Mouse (Mus musculus) c-Kit-positive CD71-negative TER-119-negative erythroid progenitor cells, embryonic 14.5 days (primary cell): ENCODE results near the gene Gm14496.
"Not testable (repeated sequence)": the region's sequence is repeated elsewhere in the genome, so short reads cannot be mapped to it uniquely, and the experiment has no call there.

Source experiments
- DNase-seq: peaks from one replicate; pipeline ENCODE4 v3.0.0-alpha.2; 2013; ENCODE audit warnings: low read depth

Gm14496 gene

DNA sequence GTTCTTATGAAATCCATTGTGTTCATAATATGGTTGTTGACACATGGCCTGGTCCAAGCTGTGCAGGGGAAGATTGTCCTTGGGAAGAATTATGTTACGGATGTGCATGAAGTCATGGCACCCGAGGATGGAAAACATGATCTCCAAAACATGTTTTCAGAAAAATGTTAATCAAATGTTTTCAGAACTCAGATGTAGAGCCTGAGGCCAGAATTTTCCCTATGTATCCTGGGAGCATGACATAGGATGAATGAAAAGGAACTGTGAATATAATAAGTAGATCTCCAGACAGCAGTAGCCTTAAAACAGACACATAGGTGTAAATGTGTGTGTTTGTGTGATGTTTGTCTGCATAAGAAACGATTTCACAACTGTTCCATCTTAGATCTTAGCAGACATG is at the start of gene Gm14496:
Gm14496 (plus strand) TSS at position 301 of the 400 bp plus-strand sequence.
- DNase-seq, result no peak

DNA sequence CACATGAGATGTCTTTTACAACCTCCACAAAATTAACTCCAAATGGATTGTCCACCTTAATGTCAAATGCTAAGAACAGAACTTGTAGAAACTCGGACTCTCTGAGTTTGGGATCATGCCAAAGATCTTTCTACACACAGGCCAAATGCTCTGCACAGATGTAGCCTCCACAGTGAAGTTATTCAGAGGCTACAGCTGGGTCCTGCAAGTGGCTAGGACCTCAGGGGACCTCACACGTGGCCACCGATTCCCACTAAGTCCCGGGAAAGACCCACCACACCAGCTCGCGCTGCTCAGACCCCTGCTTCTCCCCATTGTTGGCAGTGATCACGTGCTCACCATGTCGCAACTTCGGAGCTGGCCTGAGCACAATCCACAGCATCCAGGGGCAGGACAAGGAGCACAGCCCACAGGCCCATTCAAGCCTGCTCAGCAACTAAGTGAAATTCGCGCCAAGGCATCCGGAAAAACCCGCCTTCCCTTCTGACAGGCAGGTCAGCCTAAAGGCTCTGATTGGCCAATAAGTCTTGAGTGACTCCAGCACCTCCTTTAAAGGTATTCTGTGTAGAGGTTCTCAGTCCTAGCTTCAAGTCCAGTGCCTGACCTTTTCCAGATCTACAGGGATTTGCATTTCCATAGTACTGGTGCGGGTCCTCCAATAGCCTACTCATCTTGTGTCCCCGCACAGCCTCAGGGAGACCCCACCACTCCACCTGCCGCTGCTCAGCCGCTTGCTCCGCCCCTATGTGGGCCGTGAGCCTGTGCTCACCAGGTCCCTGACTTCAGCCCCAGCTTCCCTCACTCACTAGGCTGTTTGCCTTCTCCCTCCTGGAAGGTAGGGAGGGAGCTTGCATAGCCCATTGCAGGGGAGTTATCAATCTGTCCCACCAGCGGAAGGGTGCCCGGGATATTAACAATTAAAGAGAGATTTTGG is 37.9 kb upstream of the Gm14496 start:
- not testable (repeated sequence) for DNase-seq

DNA sequence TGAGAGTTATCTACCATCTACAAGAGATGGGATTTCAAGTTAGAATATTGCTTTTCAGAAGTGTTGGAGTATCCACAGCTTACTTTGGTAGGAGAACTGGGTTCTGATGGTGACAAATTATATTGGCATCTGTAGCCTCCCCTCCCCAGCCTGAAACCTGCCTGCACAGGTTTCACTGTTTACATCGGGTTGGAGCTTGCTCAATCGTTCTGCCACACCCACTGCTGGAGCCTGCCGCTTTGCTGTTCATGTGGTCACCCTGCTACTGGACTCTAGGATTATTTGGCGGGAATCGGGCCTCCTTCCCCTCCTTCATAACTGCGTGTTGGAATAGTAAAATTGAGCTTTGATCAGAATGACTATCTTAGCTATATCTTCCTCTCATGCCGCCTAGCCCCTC is 22.5 kb upstream of the Gm14496 start:
- DNase-seq, result no peak

DNA sequence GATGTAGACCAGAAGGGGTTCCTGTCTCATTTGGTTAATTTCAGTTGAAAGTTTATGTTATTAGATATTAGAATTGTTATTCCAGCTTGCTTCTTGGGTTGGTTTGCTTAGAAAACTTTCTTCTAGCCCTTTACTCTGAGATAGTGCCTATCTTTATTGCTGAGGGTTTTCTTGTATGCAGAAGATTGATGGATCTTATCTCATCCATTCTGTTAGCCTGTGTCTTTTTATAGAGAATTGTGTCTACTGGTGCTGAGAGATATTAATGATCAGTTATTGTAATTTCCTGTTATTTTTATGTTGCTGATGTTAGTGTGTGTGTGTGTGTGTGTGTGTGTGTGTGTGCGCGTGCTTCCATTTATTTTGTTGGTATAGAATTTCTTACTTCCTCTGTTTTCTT is 21.7 kb upstream of the Gm14496 start:
- DNase-seq, result no peak

DNA sequence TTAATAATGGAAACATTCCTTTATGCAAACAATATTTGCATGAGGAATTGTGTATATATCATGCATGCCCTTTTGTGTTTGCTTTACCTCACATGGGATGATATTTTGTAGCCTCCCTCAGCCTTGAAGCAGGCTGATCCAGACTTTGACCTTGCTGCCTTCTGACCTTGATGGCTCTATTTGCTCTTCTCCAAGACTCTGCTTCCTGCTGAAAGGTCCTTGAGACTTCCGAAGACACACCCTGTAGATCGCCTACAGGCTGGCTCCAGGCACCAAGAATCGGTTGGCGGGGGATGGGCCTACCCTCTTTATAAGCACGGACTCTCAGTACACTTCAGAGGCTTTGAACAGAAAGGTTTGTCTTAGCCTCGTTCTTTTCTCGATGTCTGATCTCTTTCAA is 9.0 kb upstream of the Gm14496 start:
- DNase-seq, result not testable (repeated sequence)
